Mouse (Mus musculus) lung, postnatal 0 days (tissue): ENCODE measurements at regions not wholly inside any gene's neighbourhood (a gene's known extent, or its start where the extent isn't known, plus 50 kb on each side); places are given as distances from the start of the nearest gene placed in this dataset.
A peak's percentile ranks its signal among the peaks of the same experiment; 100 is the strongest.

Experiments
- ATAC-seq: fragments of 200-750 bp; cut with Nextera tagmentation; 2 replicates; pipeline ENCODE4 v1.8.0; 2017; ENCODE audit warnings: moderate library complexity
- DNase-seq: peaks from one replicate; pipeline ENCODE4 v3.0.0-alpha.2; 2016; ENCODE audit warnings: low spot score
- H3K27ac ChIP-seq: fragments of 300-500 bp; sonication (generic); 2 replicates; pipeline ENCODE4 v1.5.1; 2014; ENCODE audit warnings: antibody characterized with exemption, mild to moderate bottlenecking, low read length, mixed read lengths
- H3K27me3 ChIP-seq: fragments of 300-500 bp; sonication (generic); replicated peaks from 2 replicates; pipeline ENCODE4 v1.6.1; 2014; ENCODE audit warnings: low read length, mixed read lengths; ENCODE audit not compliant: insufficient read depth
- H3K36me3 ChIP-seq: fragments of 300-500 bp; sonication (generic); 2 replicates; pipeline ENCODE4 v1.6.1; 2014; ENCODE audit warnings: low read length, mixed read lengths; ENCODE audit not compliant: insufficient read depth
- H3K4me1 ChIP-seq: fragments of 300-500 bp; sonication (generic); 2 replicates; pipeline ENCODE4 v1.6.1; 2014; ENCODE audit warnings: antibody characterized with exemption, low read depth, low read length, mixed read lengths; ENCODE audit not compliant: insufficient read depth
- H3K4me2 ChIP-seq: fragments of 300-500 bp; sonication (generic); replicated peaks from 2 replicates; pipeline ENCODE4 v1.6.1; 2014; ENCODE audit warnings: low read depth, mild to moderate bottlenecking, low read length, moderate library complexity, mixed read lengths
- H3K4me3 ChIP-seq: fragments of 300-500 bp; sonication (generic); 2 replicates; pipeline ENCODE4 v1.5.1; 2014; ENCODE audit warnings: low read depth, low read length
- H3K9ac ChIP-seq: fragments of 300-500 bp; sonication (generic); replicated peaks from 2 replicates; pipeline ENCODE4 v1.6.1; 2014; ENCODE audit warnings: low read depth, mild to moderate bottlenecking
- H3K9me3 ChIP-seq: fragments of 300-500 bp; sonication (generic); 2 replicates; pipeline ENCODE4 v1.6.1; 2016; ENCODE audit warnings: low read length, mixed read lengths
- CTCF ChIP-seq: IDR thresholded peaks from 2 replicates; pipeline ENCODE4 v1.5.1; 2016; ENCODE audit warnings: antibody characterized with exemption, mild to moderate bottlenecking
- EP300 ChIP-seq: IDR thresholded peaks from 2 replicates; pipeline ENCODE4 v1.6.1; 2016; ENCODE audit warnings: antibody characterized with exemption, mild to moderate bottlenecking, control low read depth
- WGBS: fragments of 180-500 bp; shearing (Covaris S2); extraction: QIAGEN DNeasy Blood & Tissue Kit; methylation state at CpG from one replicate; pipeline ENCODE4 v1.1.7; 2014; 5-methylcytosine and 5-hydroxymethylcytosine counted together

DNA sequence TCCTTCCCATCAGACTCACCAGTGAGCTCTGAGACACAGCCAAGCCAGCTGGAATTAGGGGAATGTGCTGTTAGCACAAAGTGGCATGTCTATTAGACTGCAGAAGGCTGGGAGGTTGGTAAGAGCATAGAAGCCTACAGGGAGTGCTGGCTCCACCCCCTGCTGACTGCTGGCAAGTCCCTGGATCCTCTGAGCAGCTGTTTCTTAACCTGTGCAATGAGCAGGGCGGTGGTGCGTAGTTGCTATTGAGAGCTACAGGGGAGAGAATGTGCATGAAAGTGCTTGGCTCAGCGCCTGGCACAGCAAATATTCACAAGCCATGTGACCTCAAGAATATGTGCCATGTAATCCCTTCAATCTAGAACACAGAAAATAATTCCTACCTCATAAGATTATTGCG is 173.5 kb upstream of the Cdyl start:
- no peaks in the 10 kb centered on the region for H3K27me3 ChIP-seq
- no peak overlapping the region for H3K4me3 ChIP-seq
- no peaks in the 10 kb centered on the region; the same call in 1 of the 2 replicates for H3K4me1 ChIP-seq
- no peak overlapping the region for H3K4me2 ChIP-seq
- H3K9me3 ChIP-seq = no peaks in the 10 kb centered on the region
- TF ChIP-seq EP300 = peak; percentile 69
- TF ChIP-seq CTCF = no peak
- no peak overlapping the region for H3K9ac ChIP-seq
- WGBS = 58% methylated on average over 4 of the region's 4 CpGs
- ATAC-seq (peak; percentile 100), DNase-seq (peak; percentile 90)
- no peak overlapping the region for H3K27ac ChIP-seq
- H3K36me3 ChIP-seq = no peaks in the 10 kb centered on the region

DNA sequence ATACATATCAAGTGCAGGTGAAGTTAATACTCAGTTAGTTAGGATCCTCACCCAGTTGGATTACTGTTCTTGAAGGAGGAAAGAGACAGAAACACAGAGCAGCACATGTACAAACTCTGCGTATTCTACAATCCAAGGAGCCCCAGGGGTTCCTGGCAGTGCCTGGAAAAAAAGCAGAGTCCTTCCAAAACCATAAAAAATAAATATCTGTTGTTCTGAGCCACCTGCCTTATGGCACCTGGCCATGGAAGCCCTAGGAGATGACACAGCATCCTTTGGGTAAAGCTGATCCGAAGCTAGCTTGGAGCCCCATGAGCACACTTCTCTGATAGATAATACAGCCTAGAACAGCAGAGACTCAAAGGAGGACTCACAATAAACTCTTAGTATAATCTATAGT is 159.9 kb upstream of the Cdyl start:
- Histone ChIP-seq H3K36me3 (no peaks in the 10 kb centered on the region), H3K4me2 (no peak overlapping the region), H3K9me3 (no peaks in the 10 kb centered on the region), H3K4me3 (no peak overlapping the region), H3K9ac (no peak overlapping the region), H3K27me3 (no peaks in the 10 kb centered on the region), H3K27ac (no peak overlapping the region), H3K4me1 (no peaks in the 10 kb centered on the region)
- 93% methylated on average over 2 of the region's 2 CpGs for WGBS
- ATAC-seq = no peak
- TF ChIP-seq CTCF (no peak), EP300 (no peak)
- no peak for DNase-seq

DNA sequence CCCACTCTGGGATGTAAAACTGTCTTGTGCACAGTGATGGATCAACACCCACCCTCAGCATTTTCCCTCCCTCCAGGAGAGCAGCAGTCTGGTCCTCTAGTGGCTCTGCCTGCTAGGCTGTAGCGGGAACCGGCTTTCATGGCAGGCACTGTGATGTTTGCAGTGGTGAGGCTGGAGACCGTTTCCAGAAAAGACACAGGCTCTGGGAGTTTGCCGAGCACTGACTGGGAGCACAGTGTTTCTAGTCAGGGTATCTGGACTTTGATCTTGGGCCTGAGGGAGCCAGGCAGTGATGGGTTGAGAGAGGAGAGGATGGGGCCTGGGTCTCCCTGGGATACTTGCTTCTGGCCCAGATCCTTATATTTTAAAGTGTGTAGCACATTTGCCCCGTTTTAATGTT is 158.7 kb upstream of the Cdyl start:
- TF ChIP-seq CTCF (no peak), EP300 (no peak)
- Histone ChIP-seq H3K27me3 (no peaks in the 10 kb centered on the region), H3K4me1 (no peaks in the 10 kb centered on the region), H3K36me3 (no peaks in the 10 kb centered on the region), H3K9me3 (no peaks in the 10 kb centered on the region), H3K9ac (no peak overlapping the region), H3K27ac (no peak overlapping the region), H3K4me3 (no peak overlapping the region), H3K4me2 (no peak overlapping the region)
- 52% methylated on average over 5 of the region's 5 CpGs for WGBS
- no peak for ATAC-seq
- DNase-seq = no peak

DNA sequence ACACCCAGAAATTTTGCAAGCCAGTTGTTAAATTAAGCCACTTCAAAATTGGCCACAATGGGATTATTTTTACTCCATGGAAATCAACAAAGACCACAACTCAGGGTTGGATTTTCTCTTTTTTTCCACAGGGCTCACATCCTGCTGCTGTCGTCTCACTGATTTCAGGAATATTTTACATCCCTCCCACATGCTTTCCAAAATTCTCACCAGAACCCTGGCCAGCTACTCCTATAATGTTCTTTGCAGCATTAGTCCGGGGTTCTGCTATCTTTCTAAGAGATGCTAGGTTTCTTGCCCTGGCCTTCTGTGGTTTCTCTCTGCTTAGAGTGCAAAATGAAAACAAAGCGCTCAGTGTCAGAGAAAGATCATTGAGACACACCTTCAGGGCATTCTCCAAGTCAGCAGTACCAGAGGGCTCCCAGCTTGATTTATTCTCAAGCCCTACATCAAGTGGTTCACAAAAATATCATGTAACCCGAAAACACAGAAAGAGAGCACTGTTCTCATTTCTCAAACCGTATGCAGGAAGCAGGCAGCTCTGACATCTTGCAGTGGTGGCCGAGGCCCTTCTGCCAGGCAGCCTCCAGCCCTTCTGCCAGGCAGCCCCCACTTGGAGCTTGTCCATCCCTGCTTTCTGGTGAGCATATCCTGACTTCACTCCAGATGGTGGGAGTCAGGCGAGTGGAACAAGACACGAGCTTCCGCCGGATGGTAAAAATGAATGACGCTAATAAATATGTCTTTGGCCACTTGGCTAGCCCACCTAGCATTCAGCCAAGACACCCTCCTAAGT is 158.1 kb upstream of the Cdyl start:
- Histone ChIP-seq H3K4me2 (no peak overlapping the region), H3K27ac (no peak overlapping the region), H3K9me3 (no peaks in the 10 kb centered on the region), H3K9ac (no peak overlapping the region), H3K27me3 (no peaks in the 10 kb centered on the region), H3K4me3 (no peak overlapping the region), H3K36me3 (no peaks in the 10 kb centered on the region), H3K4me1 (no peaks in the 10 kb centered on the region)
- ATAC-seq = no peak
- 54% methylated on average over 11 of the region's 11 CpGs for WGBS
- DNase-seq = no peak
- TF ChIP-seq EP300 (no peak), CTCF (no peak)

DNA sequence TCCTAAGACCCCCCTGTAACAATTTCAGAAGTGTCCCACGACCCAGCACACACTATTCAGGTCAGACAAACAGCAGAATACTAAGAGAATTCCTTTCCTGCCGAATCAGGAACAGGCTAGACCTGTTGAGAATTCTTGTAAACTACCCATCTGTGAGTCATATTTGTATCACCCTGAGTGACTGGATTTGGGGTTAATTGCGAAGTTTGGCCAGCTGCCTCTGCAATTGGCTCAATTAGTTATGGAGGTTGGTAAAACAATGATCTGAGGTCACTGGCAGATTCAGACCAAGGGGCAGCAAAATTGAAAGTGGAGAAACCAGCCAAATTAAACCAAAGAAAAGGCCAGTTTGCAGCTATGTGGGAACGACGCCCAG is 157.5 kb upstream of the Cdyl start:
- Histone ChIP-seq H3K9ac (no peak overlapping the region), H3K36me3 (no peaks in the 10 kb centered on the region), H3K4me2 (no peak overlapping the region), H3K4me1 (no peaks in the 10 kb centered on the region), H3K27ac (no peak overlapping the region), H3K27me3 (no peaks in the 10 kb centered on the region), H3K4me3 (no peak overlapping the region), H3K9me3 (no peaks in the 10 kb centered on the region)
- DNase-seq = no peak
- 51% methylated on average over 5 of the region's 5 CpGs for WGBS
- ATAC-seq = no peak
- TF ChIP-seq CTCF (no peak), EP300 (no peak)

DNA sequence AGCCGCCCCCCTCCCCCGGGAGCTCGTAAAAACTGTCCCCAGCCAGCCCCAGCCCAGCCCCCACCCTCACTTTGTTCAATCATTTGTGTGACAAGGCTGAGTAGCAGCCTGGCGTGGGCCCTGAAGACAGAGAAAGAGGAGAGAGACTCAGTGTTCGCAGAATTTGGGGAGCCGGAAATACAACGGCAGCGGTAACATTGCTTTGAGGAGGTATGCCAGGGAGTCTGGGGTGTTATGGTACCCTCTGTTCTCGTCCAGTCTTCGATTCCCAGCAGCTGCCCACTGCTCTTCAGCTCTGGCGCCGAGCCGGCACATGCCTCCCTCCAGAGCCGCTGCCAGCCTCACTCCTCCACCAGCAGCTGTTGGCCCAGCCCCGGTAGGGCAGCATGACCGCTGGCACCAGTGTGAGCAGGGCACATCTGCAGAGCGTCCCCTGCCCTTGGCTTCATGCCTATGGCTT is 156.2 kb upstream of the Cdyl start:
- ATAC-seq (peak; percentile 21), DNase-seq (no peak)
- Histone ChIP-seq H3K36me3 (no peaks in the 10 kb centered on the region), H3K4me1 (no peaks in the 10 kb centered on the region), H3K4me3 (no peak overlapping the region), H3K9me3 (no peaks in the 10 kb centered on the region), H3K27me3 (no peaks in the 10 kb centered on the region), H3K9ac (no peak overlapping the region), H3K27ac (no peak overlapping the region), H3K4me2 (no peak overlapping the region)
- no peak for TF ChIP-seq EP300
- WGBS = 53% methylated on average over 17 of the region's 17 CpGs

DNA sequence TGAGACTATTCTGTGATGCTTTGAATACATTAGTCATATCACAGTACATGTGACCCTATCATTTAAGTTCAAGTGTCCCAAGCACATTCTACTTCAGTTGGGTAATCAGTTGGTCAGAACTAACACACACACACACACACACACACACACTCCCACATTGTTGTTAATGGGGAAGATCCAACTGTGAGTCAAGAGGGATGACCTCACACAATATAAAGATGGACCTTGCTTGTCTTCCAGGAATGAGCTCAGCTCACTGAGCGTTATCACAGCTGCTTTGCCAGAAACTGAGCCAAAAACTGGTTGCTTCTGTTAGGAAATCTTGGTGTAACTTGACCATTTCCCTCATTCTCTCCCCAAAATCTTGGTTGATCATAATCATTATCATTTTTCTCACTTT is 152.4 kb upstream of the Cdyl start:
- H3K9me3 ChIP-seq = no peaks in the 10 kb centered on the region
- DNase-seq = peak; percentile 86
- H3K4me1 ChIP-seq = no peaks in the 10 kb centered on the region
- H3K27ac ChIP-seq = no peak overlapping the region
- H3K4me2 ChIP-seq = no peak overlapping the region
- TF ChIP-seq CTCF = no peak
- TF ChIP-seq EP300 = peak; percentile 56
- H3K9ac ChIP-seq = no peak overlapping the region
- H3K36me3 ChIP-seq = no peaks in the 10 kb centered on the region
- no peak overlapping the region for H3K4me3 ChIP-seq
- no peaks in the 10 kb centered on the region for H3K27me3 ChIP-seq
- WGBS = 62% methylated on average over 1 of the region's 1 CpGs
- ATAC-seq = peak; percentile 94
